Mouse (Mus musculus) ovary, postnatal 14 days (tissue): Measurements from ENCODE around the gene Art5.
A peak's percentile ranks its signal among the peaks of the same experiment; 100 is the strongest.
"Not testable (repeated sequence)": the region's sequence is repeated elsewhere in the genome, so short reads cannot be mapped to it uniquely, and the experiment has no call there.

Experiments used
- DNase-seq: peaks from one replicate; pipeline ENCODE4 v3.0.0; 2022; ENCODE audit warnings: low spot score

Gene Art5

DNA sequence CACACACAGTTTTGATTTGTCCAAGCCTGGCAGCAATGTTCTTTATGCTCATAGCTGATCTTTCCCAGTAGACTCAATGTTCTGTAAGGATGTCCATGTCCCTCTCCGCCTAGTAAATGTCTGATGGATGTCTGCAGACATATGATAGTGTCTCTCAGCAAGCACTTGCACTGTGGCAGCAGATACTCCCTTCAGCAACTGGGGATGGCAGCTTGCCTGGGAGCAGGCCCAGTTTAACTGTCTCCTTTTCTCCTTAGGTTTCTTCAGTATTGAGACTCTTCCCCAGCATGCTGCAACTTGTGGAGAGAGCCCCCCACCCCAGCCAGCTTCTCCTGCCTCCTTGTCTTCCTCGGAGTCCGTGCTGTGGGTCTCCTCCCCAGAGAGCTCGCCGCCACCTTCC is 27.5 kb downstream of the Art5 start:
- no peak for DNase-seq

DNA sequence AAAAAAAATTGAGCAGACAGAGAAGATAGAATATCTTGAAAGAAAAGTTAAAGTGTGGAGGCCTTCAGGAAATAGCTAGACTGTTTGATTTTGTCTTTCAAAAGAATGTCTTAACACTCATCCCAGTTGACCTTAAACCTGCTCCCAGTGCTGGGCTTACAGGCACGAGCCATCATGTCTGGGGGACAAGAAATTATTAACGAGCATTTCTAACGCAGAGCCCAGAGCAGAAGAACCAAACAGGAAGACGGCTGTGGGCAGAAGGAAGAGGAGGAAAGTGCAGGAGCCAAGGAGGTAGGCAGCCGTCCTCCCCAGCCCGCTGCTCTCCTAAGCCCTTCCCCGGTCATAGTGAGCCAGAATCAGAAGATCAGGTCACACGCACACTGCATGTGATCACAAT is 29.0 kb downstream of the Art5 start:
- no peak for DNase-seq

- peak; percentile 29 for DNase-seq
Observed at GRCm38 (mm10) chr7:102078517-102078916, 30.8 kb downstream of the Art5 start.

GRCm38 (mm10) chr7:102076714-102077296 is 32.5 kb downstream of the Art5 start:
- no peak for DNase-seq

DNA sequence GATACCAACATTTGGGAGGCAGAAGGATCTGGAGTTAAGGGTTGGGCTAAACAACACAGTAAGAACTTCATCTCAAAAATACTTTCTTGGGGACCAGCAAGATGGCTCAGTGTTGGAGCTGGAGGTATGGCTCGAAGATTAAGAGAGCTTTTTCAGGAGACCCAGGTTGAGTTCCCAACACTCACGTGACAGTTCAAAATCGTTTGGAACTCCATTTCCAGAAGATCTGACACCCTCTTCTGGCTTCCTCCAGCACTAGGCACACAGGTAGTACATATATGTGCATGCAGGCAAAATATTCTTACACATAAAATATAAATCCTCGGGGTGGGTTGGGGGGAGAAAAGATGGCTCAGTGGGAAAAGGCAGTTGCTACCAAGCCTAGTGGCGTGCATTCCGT is 42.9 kb downstream of the Art5 start:
- no peak for DNase-seq

DNA sequence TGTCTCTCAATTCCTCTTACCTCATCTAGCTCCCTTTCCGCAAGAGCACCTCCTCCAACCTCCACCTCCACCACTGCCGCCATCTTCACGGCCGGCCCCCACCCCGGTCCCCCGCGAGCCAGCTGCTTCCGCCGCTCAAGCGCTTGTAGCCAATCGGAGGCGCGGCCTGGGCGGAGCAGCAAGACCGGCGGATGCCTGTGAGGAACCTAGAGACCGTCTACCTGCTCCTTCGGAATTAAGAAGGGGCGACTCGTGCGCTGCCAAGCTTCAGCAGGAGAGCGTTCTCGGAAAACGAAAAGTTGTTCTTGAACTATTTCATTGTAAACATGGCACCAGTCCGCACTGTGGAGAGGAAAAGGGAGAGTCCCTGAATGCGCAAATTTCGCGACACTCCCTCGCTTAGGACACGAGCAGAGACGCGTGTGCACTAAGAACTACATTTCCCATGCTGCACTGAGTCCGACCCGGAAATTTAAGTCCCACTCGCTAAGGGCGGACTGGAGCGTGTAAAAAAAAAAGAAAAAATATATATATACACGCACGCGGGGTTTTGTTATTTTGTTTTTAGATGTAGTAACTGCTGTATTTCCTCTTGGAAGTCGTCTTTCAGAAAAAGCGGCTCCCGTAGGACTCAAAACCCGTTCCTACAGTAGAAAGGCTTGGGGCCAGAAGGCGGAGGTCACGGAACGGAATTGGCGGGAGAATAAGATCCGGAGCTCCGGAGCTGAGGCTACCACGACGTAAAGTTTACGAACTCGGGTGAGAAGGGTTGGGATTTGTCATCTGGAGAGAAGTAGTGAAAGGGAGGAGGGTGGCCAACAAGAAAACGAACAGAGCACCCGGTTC is 44.0 kb downstream of the Art5 start, which contains the start of the genes Rnf121, Xndc1 and Xntrpc:
TSS of gene Rnf121 (minus strand) at position 424 of the 846 bp plus-strand sequence.
TSS of gene Xndc1 (plus strand) at position 466 of the 846 bp plus-strand sequence.
TSS of gene Xntrpc (plus strand) at position 668 of the 846 bp plus-strand sequence.
- peak; percentile 83 for DNase-seq

GRCm38 (mm10) chr7:102064655-102065045 is 44.6 kb downstream of the Art5 start:
- no peak for DNase-seq

DNA sequence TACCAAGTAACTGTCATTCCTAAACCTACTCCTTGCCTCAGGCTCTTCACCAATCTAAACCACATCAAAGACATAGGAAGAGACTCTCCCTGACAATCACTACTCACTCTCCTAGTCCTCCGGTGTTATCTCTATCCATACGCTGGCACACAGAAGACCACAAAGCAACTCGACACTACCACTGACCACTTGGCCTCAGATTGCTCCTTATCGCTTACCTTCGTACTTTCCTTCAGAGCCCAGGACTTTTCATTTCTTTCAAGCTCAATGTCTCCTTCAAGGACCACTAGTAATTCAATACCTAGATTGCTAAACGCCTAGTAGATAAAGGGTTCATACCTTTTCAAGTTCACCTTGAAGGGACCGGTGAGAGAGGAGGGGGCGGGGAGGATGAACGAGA is 45.4 kb downstream of the Art5 start:
- DNase-seq: no peak

DNA sequence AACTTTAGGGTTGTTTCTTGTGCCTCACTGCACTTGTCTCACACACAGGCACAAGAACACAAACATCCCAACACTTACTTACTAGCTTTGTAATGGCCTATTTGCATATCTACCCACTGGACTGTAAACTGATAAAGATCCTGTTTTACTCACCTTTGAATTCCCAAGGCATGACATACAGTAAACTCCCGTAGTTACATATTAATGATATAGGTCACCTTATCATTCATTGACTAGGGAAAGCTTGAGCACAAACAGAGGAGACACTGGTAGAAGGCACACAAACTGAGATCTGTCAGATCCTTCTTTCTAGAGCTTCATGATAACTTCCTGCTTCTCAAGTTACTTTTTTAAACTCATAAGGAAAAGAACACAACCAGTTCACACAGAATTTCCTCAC is 47.1 kb downstream of the Art5 start:
- no peak for DNase-seq

GRCm38 (mm10) chr7:102061353-102061752 is 47.9 kb downstream of the Art5 start:
- no peak for DNase-seq

DNA sequence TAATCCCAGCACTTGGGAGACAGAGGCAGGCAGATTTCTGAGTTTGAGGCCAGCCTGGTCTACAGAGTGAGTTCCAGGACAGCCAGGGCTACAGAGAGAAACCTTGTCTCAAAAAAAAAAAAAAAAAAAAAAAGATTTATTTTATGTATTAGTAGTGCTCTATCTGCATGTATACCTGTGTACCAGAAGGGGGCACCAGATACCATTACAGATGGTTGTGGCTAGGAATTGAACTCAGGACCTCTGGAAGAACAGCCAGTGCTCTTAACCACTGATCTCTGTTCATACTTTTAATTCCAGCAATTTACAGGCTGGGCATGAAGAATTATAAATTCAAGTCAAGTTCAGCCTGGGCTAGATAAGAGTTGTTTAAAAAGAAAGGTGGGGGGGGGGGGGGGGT is 60.8 kb downstream of the Art5 start:
- DNase-seq: not testable (repeated sequence)
